Mouse (Mus musculus) limb, embryonic 14.5 days (tissue): ENCODE measurements at regions not wholly inside any gene's neighbourhood (a gene's known extent, or its start where the extent isn't known, plus 50 kb on each side); places are given as distances from the start of the nearest gene placed in this dataset.

Experiments used
- ATAC-seq: fragments of 200-750 bp; cut with Nextera tagmentation; 2 replicates; pipeline ENCODE4 v1.8.0; 2017; ENCODE audit warnings: low read depth, moderate number of reproducible peaks, moderate TSS enrichment; ENCODE audit not compliant: low FRiP score
- DNase-seq: peaks from one replicate; pipeline ENCODE4 v3.0.0-alpha.2; 2015; ENCODE audit warnings: low spot score
- H3K27ac ChIP-seq: fragments of 300-500 bp; sonication (generic); replicated peaks from 2 replicates; pipeline ENCODE4 v1.5.1; 2014; ENCODE audit warnings: low read depth, mild to moderate bottlenecking, low read length, moderate library complexity, mixed read lengths
- H3K27me3 ChIP-seq: fragments of 300-500 bp; sonication (generic); 2 replicates; pipeline ENCODE4 v1.6.1; 2014; ENCODE audit warnings: low read length, mixed read lengths; ENCODE audit not compliant: control insufficient read depth, insufficient read depth
- H3K36me3 ChIP-seq: fragments of 300-500 bp; sonication (generic); 2 replicates; pipeline ENCODE4 v1.6.1; 2014; ENCODE audit warnings: mild to moderate bottlenecking, low read length, moderate library complexity, mixed read lengths; ENCODE audit not compliant: control insufficient read depth, insufficient read depth
- H3K4me1 ChIP-seq: fragments of 300-500 bp; sonication (generic); 2 replicates; pipeline ENCODE4 v1.6.1; 2014; ENCODE audit warnings: antibody characterized with exemption, low read length, mixed read lengths; ENCODE audit not compliant: control insufficient read depth, insufficient read depth
- H3K4me2 ChIP-seq: fragments of 300-500 bp; sonication (generic); replicated peaks from 2 replicates; pipeline ENCODE4 v1.6.1; 2014; ENCODE audit warnings: low read depth, mild to moderate bottlenecking, low read length, moderate library complexity; ENCODE audit not compliant: severe bottlenecking
- H3K4me3 ChIP-seq: fragments of 300-500 bp; sonication (generic); replicated peaks from 2 replicates; pipeline ENCODE4 v1.5.1; 2014; ENCODE audit warnings: low read length
- H3K9ac ChIP-seq: fragments of 300-500 bp; sonication (generic); 2 replicates; pipeline ENCODE4 v1.6.1; 2014; ENCODE audit warnings: mild to moderate bottlenecking, low read depth, low read length, moderate library complexity; ENCODE audit not compliant: severe bottlenecking
- H3K9me3 ChIP-seq: fragments of 300-500 bp; sonication (generic); 2 replicates; pipeline ENCODE4 v1.6.1; 2016; ENCODE audit warnings: low read length; ENCODE audit not compliant: control insufficient read depth
- POLR2A ChIP-seq: fragments of 200-500 bp; IDR thresholded peaks from 2 replicates; pipeline ENCODE4 v1.8.0; 2012; ENCODE audit warnings: inconsistent platforms, mild to moderate bottlenecking, moderate library complexity, borderline replicate concordance; ENCODE audit not compliant: insufficient read depth, insufficient read length; ENCODE audit errors: extremely low read depth
- WGBS: fragments of 180-500 bp; shearing (Covaris S2); extraction: QIAGEN DNeasy Blood & Tissue Kit; methylation state at CpG from one replicate; pipeline ENCODE4 v1.1.7; 2014; 5-methylcytosine and 5-hydroxymethylcytosine counted together

DNA sequence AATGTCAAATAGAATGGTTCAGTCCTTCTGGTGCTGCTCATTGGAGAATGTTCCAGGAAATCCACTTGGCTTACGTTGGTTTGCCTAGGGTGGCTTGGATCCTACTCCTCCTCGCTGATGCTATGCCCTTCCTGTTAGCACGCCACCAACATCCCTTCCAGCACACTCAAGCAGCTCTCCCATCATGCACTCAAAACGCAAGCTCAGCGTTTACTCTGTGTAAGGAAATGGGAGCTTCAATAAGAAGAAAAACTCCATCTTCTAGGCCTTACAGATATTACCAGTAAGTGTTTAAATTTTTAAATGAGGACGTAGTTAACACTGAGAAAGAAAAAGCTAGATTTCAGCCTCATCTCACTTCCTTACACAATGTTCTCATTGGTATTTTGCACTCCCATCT is 523.7 kb downstream of the Gpam start:
- WGBS = 87% methylated on average over 6 of the region's 6 CpGs
- no peak overlapping the region for H3K4me3 ChIP-seq
- DNase-seq = no peak

DNA sequence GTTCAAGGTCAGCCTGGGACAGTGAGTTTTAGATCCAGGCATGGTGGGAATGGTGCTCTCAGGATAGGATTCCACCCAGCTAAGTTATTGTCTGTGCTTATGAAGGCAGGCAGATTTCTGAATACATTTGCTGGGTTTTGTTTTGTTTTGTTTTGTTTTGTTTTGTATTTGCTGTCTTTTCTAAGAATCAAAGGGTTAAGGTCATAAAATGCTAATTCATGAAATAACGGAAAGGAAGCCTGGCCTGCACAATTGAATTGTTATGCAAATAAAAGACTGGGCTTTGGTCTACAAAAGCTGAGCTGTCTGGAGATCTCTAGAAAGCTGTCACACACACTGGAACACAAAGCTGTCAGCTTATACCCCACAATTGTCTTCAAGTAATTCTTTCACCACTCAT is 521.7 kb downstream of the Gpam start:
- H3K4me1 ChIP-seq = no peaks in the 10 kb centered on the region
- H3K4me3 ChIP-seq = no peak overlapping the region
- WGBS = 44% methylated on average over 1 of the region's 1 CpGs
- H3K36me3 ChIP-seq = no peaks in the 10 kb centered on the region
- no peak overlapping the region for H3K27ac ChIP-seq
- no peak overlapping the region for H3K9ac ChIP-seq
- H3K9me3 ChIP-seq = no peaks in the 10 kb centered on the region
- ATAC-seq (no peak), DNase-seq (no peak)
- no peak overlapping the region for H3K4me2 ChIP-seq
- no peaks in the 10 kb centered on the region for H3K27me3 ChIP-seq
- TF ChIP-seq POLR2A = no peak

More for the DNA sequence above, 523.7 kb downstream of the Gpam start:
- no peak for ATAC-seq
- Histone ChIP-seq H3K4me1 (no peaks in the 10 kb centered on the region), H3K27ac (no peak overlapping the region), H3K36me3 (no peaks in the 10 kb centered on the region), H3K9me3 (no peaks in the 10 kb centered on the region), H3K27me3 (no peaks in the 10 kb centered on the region), H3K4me2 (no peak overlapping the region), H3K9ac (no peak overlapping the region)
- TF ChIP-seq POLR2A = no peak

DNA sequence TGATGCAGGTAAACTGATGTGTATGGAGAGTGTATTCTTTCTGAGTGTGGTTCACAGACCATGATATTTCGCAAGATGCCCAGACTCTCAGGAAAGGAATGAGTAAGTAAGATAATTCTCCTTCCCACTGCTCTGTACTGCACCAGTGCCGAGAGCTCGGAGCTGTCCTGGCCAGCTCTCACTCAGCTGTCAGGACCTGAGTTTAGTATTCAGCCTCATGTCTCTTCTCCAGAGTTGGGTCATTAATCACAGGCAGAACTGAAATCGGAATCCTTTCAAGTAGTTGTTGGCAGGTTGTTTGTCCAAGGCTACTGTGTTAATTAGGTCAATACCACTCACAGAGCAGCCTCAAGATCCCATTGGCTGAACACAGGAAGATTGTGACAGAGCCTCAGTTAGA is 510.1 kb downstream of the Gpam start:
- Histone ChIP-seq H3K9me3 (peaks cover 3% of the 10 kb centered on the region; the same call in 1 of the 2 replicates), H3K36me3 (no peaks in the 10 kb centered on the region), H3K27ac (no peak overlapping the region), H3K27me3 (no peaks in the 10 kb centered on the region), H3K4me1 (no peaks in the 10 kb centered on the region), H3K4me2 (no peak overlapping the region), H3K9ac (no peak overlapping the region), H3K4me3 (no peak overlapping the region)
- no peak for TF ChIP-seq POLR2A
- ATAC-seq (no peak), DNase-seq (no peak)
- 33% methylated on average over 4 of the region's 4 CpGs for WGBS
